Mouse (Mus musculus) neural tube, embryonic 11.5 days (tissue): Measurements from ENCODE around the gene Frzb. TPM values are rescaled to one million over a fixed set of nuclear protein-coding genes. Genes with fewer than 3 reads are reported as not detected.

Experiments
- ATAC-seq: fragments of 200-750 bp; cut with Nextera tagmentation; 2 replicates; pipeline ENCODE4 v1.8.0; 2017; ENCODE audit warnings: moderate number of reproducible peaks, mild to moderate bottlenecking, moderate TSS enrichment, moderate library complexity; ENCODE audit not compliant: insufficient read depth, low FRiP score, low TSS enrichment
- DNase-seq: peaks from one replicate; pipeline ENCODE4 v3.0.0-alpha.2; 2015; ENCODE audit warnings: low spot score
- H3K27ac ChIP-seq: fragments of 300-500 bp; sonication (generic); 2 replicates; pipeline ENCODE4 v1.5.1; 2014; ENCODE audit warnings: low read depth, mild to moderate bottlenecking, low read length
- H3K27me3 ChIP-seq: fragments of 300-500 bp; sonication (generic); 2 replicates; pipeline ENCODE4 v1.6.1; 2014; ENCODE audit warnings: mild to moderate bottlenecking, low read length, mixed read lengths; ENCODE audit not compliant: control insufficient read depth, insufficient read depth
- H3K36me3 ChIP-seq: fragments of 300-500 bp; sonication (generic); 2 replicates; pipeline ENCODE4 v1.6.1; 2014; ENCODE audit warnings: mild to moderate bottlenecking, low read length, moderate library complexity, mixed read lengths; ENCODE audit not compliant: control insufficient read depth, insufficient read depth
- H3K4me1 ChIP-seq: fragments of 300-500 bp; sonication (generic); 2 replicates; pipeline ENCODE4 v1.6.1; 2014; ENCODE audit warnings: low read length, mixed read lengths; ENCODE audit not compliant: control insufficient read depth, insufficient read depth
- H3K4me2 ChIP-seq: fragments of 300-500 bp; sonication (generic); 2 replicates; pipeline ENCODE4 v1.6.1; 2014; ENCODE audit warnings: low read depth, mild to moderate bottlenecking, moderate library complexity
- H3K4me3 ChIP-seq: fragments of 300-500 bp; sonication (generic); 2 replicates; pipeline ENCODE4 v1.5.1; 2014; ENCODE audit warnings: low read depth, low read length
- H3K9ac ChIP-seq: fragments of 300-500 bp; sonication (generic); 2 replicates; pipeline ENCODE4 v1.6.1; 2014; ENCODE audit warnings: mild to moderate bottlenecking, low read length
- H3K9me3 ChIP-seq: fragments of 300-500 bp; sonication (generic); 2 replicates; pipeline ENCODE4 v1.6.1; 2016; ENCODE audit warnings: low read length; ENCODE audit not compliant: control insufficient read depth
- WGBS: fragments of 180-500 bp; shearing (Covaris S2); extraction: QIAGEN DNeasy Blood & Tissue Kit; methylation state at CpG from one replicate; pipeline ENCODE4 v1.1.7; 2014; 5-methylcytosine and 5-hydroxymethylcytosine counted together
- polyA plus RNA-seq: library from polyadenylated mRNA; unstranded; fragments of >200 nt; fragmentation: Nextera tagmentation; extraction: Ambion mirVana; gene quantifications from 2 replicates; pipeline ENCODE4 v1.2.1, GENCODE M21; 2014

Gene Frzb
- polyA plus RNA-seq, 1 experiment from 2014 or later: 54.6 TPM

DNA sequence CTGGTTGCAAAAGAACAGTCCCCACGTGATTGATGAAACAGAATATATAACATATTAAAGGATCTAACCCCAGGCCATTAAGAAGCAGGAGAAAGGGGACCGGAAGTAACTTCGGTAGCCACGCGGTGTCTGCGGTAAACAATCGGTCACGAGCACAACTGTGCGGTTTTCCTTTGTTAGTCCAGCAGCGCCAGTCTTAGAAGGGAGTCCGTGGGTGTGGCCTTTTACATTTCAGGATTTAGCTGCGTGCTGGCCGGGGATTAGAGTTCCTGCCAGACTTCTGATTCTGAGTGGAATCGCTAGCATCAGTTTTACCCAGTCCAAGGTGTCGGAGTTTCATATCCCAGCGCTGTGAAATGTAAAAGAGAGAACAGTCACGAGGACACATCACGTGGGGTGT is 34.3 kb downstream of the Frzb start:
- 85% methylated on average over 18 of the region's 18 CpGs for WGBS
- Histone ChIP-seq H3K36me3 (no peaks in the 10 kb centered on the region), H3K9me3 (no peaks in the 10 kb centered on the region), H3K27ac (no peak overlapping the region), H3K4me3 (no peak overlapping the region), H3K4me2 (no peak overlapping the region), H3K27me3 (no peaks in the 10 kb centered on the region), H3K4me1 (no peaks in the 10 kb centered on the region), H3K9ac (no peak overlapping the region)
- DNase-seq (no peak), ATAC-seq (no peak)

- Histone ChIP-seq H3K9ac (no peak overlapping the region), H3K9me3 (no peaks in the 10 kb centered on the region), H3K36me3 (no peaks in the 10 kb centered on the region), H3K4me1 (peaks cover 5% of the 10 kb centered on the region; the same call in 1 of the 2 replicates), H3K4me3 (no peak overlapping the region), H3K27ac (no peak overlapping the region), H3K4me2 (no peak overlapping the region), H3K27me3 (no peaks in the 10 kb centered on the region)
- DNase-seq (peak; percentile 56), ATAC-seq (peak; percentile 74; the same call in 1 of the 2 replicates)
- WGBS: 55% methylated on average over 12 of the region's 12 CpGs
These were observed 37.4 kb downstream of the Frzb start for GRCm38 (mm10) chr2:80409893-80410574.

GRCm38 (mm10) chr2:80404770-80405169 is 42.7 kb downstream of the Frzb start:
- Histone ChIP-seq H3K9me3 (no peaks in the 10 kb centered on the region), H3K4me3 (no peak overlapping the region), H3K36me3 (no peaks in the 10 kb centered on the region), H3K9ac (no peak overlapping the region), H3K27me3 (no peaks in the 10 kb centered on the region), H3K4me2 (no peak overlapping the region), H3K4me1 (peaks cover 8% of the 10 kb centered on the region; the same call in 1 of the 2 replicates), H3K27ac (no peak overlapping the region)
- no peak for DNase-seq
- WGBS: 9% methylated on average over 5 of the region's 5 CpGs
- ATAC-seq: no peak

DNA sequence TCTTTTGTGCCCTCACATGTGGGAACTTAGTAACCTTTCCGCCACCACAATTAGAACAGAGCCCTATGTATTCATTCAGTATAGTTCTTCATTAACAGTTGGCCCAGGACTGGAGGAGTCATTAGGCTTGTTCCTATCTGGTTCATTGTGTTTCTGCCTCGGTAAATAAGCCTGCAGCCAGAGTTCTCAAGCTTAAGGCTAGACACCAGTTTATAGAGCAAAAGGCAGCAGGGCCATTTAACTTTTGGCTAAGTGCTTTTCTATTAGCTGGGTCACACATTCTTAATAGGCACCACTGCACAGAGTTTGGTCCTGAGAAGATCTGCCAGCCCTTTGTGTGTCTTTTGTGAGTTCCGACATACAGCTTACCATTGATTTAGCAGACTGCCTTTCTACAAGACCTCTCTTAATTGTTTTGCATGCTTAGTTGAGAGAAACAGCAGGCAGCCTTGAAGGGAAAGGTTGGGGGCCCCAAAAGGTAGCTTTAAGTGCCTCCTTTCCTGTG is 48.8 kb downstream of the Frzb start:
- no peaks in the 10 kb centered on the region for H3K27me3 ChIP-seq
- 14% methylated on average over 3 of the region's 3 CpGs for WGBS
- no peak overlapping the region for H3K9ac ChIP-seq
- no peaks in the 10 kb centered on the region for H3K36me3 ChIP-seq
- ATAC-seq (peak; percentile 86), DNase-seq (peak; percentile 62)
- peak overlapping the region; percentile 1 for H3K27ac ChIP-seq
- no peaks in the 10 kb centered on the region for H3K9me3 ChIP-seq
- H3K4me1 ChIP-seq: peaks cover 19% of the 10 kb centered on the region
- H3K4me2 ChIP-seq: no peak overlapping the region
- no peak overlapping the region for H3K4me3 ChIP-seq

DNA sequence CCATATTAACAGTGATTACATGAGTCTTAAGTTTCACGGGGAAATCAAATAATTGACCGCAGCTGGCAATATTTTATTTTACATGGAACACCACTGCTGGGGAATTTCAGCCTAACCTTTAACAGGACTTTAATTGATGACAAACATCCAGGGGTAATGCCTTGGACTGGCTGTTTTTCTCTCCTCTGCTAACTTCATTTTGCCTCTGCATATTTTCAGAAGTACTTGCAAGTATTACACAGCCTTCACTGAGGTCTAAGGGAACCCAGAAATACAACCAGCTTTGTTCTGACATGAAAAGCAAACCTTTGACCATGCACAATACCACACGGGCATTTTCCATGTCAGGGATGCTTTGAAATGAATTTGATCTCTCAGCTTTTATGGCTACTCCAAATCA is 50.6 kb downstream of the Frzb start:
- Histone ChIP-seq H3K4me1 (peaks cover 19% of the 10 kb centered on the region), H3K9me3 (no peaks in the 10 kb centered on the region), H3K4me2 (no peak overlapping the region), H3K4me3 (no peak overlapping the region), H3K36me3 (no peaks in the 10 kb centered on the region), H3K27me3 (no peaks in the 10 kb centered on the region), H3K27ac (no peak overlapping the region), H3K9ac (no peak overlapping the region)
- WGBS: 32% methylated on average over 3 of the region's 3 CpGs
- ATAC-seq: no peak
- no peak for DNase-seq

GRCm38 (mm10) chr2:80396057-80396456 is 51.4 kb downstream of the Frzb start:
- no peaks in the 10 kb centered on the region for H3K9me3 ChIP-seq
- no peaks in the 10 kb centered on the region for H3K27me3 ChIP-seq
- DNase-seq (no peak), ATAC-seq (no peak)
- H3K9ac ChIP-seq: no peak overlapping the region
- H3K4me2 ChIP-seq: no peak overlapping the region
- H3K4me3 ChIP-seq: no peak overlapping the region
- 18% methylated on average over 7 of the region's 7 CpGs for WGBS
- H3K36me3 ChIP-seq: no peaks in the 10 kb centered on the region
- H3K4me1 ChIP-seq: peaks cover 19% of the 10 kb centered on the region
- H3K27ac ChIP-seq: no peak overlapping the region

- Histone ChIP-seq H3K4me2 (no peak overlapping the region), H3K4me3 (no peak overlapping the region), H3K9me3 (no peaks in the 10 kb centered on the region), H3K27me3 (no peaks in the 10 kb centered on the region), H3K9ac (no peak overlapping the region), H3K27ac (no peak overlapping the region), H3K36me3 (no peaks in the 10 kb centered on the region), H3K4me1 (no peaks in the 10 kb centered on the region)
- DNase-seq (no peak), ATAC-seq (no peak)
- 75% methylated on average over 3 of the region's 3 CpGs for WGBS
These were observed 59.1 kb downstream of the Frzb start for GRCm38 (mm10) chr2:80388341-80388740.

DNA sequence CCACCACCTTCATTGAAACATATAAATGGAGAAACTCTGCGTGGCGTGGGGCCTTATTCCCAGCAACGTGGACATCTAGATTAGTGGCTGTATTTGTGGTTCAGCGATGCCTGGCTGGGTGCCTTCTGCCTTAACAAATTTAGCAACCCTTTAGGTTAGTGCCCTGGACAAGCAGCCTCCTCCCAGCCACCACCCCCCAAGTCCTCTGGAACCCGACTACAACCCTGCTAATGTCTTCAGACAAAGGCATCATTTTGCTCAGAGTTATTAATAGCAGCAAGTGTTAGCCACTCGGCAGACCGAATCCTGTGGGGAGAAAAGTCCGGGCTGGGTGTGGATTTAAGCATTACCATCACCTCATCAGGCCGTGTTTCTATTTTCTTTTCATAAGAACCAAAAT is 59.8 kb downstream of the Frzb start:
- no peaks in the 10 kb centered on the region for H3K36me3 ChIP-seq
- H3K4me2 ChIP-seq: no peak overlapping the region
- DNase-seq (peak; percentile 19), ATAC-seq (no peak)
- no peak overlapping the region for H3K27ac ChIP-seq
- no peak overlapping the region for H3K4me3 ChIP-seq
- H3K9ac ChIP-seq: no peak overlapping the region
- H3K27me3 ChIP-seq: no peaks in the 10 kb centered on the region
- no peaks in the 10 kb centered on the region for H3K9me3 ChIP-seq
- no peaks in the 10 kb centered on the region for H3K4me1 ChIP-seq
- WGBS: 68% methylated on average over 9 of the region's 9 CpGs

GRCm38 (mm10) chr2:80386255-80386654 is 61.2 kb downstream of the Frzb start:
- no peak for DNase-seq
- Histone ChIP-seq H3K4me1 (no peaks in the 10 kb centered on the region), H3K27ac (no peak overlapping the region), H3K9ac (no peak overlapping the region), H3K4me2 (no peak overlapping the region), H3K9me3 (no peaks in the 10 kb centered on the region), H3K27me3 (no peaks in the 10 kb centered on the region), H3K4me3 (no peak overlapping the region), H3K36me3 (no peaks in the 10 kb centered on the region)
- ATAC-seq: no peak
- 94% methylated on average over 2 of the region's 2 CpGs for WGBS
